8 mouse cellular contexts compared by ENCODE assay signal in genomic region chr2:4635804-4636203, GRCm38 (mm10). TPM values are rescaled to one million over a fixed set of nuclear protein-coding genes. Genes with fewer than 3 reads are reported as not detected.
DNase-seq lines count a peak whose midpoint lies in the region.

No protein-coding gene starts in this region.

- peak; percentile 12 for DNase-seq in embryo, embryonic 10.5 days (ENCODE audit: low spot score)
- no peak for DNase-seq in embryo, embryonic 9.5 days (ENCODE audit: extremely low spot score)
- peak; percentile 12 to 15 for DNase-seq in kidney, postnatal 4 days
- no peak for DNase-seq in kidney, postnatal 14 days
- peak; percentile 9 for DNase-seq in thymus, postnatal 0 days (ENCODE audit: low spot score)
- DNase-seq in thymus, postnatal 10 days (ENCODE audit: low spot score in 2 of 2) = no peak
- no peak for DNase-seq in B cell, adult 2 months
- no peak for DNase-seq in gastrocnemius, adult 18-20 months (ENCODE audit: low spot score)

RNA-seq across cellular contexts. Expression of gene Prpf18, which starts 16.1 kb away (rescaled TPM):
- 38.1 and 42.9 TPM in 2 replicates for polyA plus RNA-seq in thymus, postnatal 0 days (2015; fragmentation: Nextera tagmentation; extraction: Ambion mirVana)
- 10 to 100 TPM; 39.3 to 42.0 TPM for total RNA-seq in gastrocnemius, adult 18-20 months (2021)

Comparison
In these comparisons a context has a peak if more than half of its experiments do, and no peak if none do; other contexts are left out.
1. DNase-seq: peak in embryo, embryonic 10.5 days (single experiment), kidney, postnatal 4 days (2 of 2) and thymus, postnatal 0 days (single experiment); none in embryo, embryonic 9.5 days (single experiment), kidney, postnatal 14 days (single experiment), thymus, postnatal 10 days (0 of 2), B cell, adult 2 months (0 of 2) and gastrocnemius, adult 18-20 months (single experiment).